Mouse (Mus musculus) 416B (cell line): Measurements from ENCODE around the gene Rgl2.
"Not testable (repeated sequence)": the region's sequence is repeated elsewhere in the genome, so short reads cannot be mapped to it uniquely, and the experiment has no call there.

Experiments used
- DNase-seq: peaks from one replicate; pipeline ENCODE4 v3.0.0; 2011; ENCODE audit warnings: low read depth

Rgl2 gene

DNA sequence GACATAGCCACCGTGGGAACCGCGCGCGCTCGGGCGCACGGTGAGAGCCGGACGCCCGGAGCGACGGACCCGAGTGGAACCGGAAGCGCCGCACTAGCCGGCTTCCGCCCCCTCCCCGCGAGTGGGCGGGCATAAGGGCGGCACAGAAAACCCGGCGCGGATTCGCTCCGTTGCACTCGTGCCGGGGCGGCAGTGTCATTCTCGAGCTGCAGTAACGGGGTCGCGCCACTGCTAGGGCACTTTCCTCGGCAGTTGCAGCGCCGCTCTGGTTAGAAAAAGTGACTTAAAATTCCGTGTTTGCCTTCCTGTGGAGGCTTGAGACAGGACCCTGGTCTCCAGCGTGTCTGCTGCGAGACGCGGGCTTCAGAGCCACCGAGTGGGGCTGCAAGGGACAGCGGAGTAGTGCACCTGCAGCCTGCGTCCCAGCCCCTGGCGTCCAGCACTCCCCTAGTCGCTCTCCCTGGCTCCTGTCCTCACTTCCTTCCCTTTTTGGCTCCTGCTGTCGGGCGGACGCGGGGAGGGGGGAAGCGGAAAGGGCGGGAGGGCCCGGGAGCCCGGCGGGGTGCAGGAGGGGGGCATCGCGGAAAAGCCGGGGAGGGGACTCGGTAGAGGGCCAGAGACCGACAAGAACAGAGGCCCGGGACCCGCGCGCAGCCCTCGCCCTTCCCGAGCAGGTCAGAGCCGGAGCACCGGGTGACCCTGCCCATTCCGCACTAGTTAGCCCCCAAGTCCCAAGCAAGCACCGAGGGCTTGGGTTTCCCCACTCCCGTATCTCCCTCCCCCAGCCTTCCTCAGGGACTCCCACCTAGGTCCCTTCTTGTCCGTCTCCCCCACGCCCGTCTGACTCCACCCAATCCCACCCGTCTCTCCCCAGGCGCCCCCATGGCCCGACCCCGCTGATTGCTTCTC, at the start of gene Rgl2:
Gene Rgl2 (plus strand): TSS at position 173 of the 909 bp plus-strand sequence.
- peak; percentile 89 for DNase-seq

DNA sequence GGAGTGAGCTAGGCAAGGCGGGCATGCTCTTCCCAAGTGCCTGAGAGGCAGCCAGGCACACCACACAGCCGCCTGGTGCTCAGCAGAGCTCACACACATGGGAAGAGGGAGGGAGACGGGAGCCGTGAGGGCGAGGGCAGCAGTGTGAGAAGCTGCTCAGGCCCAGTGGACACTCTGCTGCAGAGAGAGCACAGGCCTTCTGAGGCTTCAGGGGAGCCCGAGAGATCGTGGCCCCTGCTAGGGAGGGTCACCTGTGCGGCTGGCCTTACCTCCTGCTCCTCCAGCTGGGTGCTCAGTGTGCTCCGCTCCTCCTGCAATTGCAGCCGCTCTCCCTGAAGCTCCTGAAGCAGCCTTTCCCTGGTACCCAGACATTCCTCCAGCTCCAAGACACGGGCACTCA, 45.0 kb upstream of the Rgl2 start:
- not testable (repeated sequence) for DNase-seq

DNA sequence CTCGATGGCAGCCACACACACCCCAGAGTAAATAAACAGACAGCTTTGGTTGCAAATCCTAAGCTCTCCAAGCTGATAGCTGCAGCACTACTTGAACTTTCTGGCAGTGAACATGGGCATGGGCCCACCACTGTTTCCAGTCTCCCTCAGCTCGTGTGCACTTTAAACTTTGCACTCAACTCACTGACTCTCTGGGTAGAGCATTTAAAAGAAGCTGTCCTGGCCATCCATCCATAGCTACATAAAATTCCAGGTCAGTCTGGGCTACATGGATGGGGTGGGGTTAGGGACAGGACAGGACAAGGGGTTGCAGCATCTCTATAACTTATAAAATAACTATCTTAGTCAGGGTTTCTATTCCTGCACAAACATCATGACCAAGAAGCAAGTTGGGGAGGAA, 41.5 kb upstream of the Rgl2 start:
- DNase-seq, result not testable (repeated sequence)

DNA sequence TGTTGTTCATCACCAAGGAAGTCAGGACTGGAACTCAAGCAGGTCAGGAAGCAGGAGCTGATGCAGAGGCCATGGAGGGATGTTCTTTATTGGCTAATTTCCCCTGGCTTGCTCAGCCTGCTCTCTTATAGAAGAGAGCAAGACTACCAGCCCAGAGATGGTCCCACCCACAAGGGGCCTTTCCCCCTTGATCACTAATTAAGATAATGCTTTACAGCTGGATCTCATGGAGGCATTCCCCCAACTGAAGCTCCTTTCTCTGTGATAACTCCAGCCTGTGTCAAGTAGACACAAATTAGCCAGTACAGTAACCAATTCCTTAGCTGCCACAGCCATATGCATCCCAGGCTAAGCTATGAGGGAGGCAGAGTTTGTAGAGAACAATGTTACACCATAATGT, 41.1 kb upstream of the Rgl2 start:
- DNase-seq, result not testable (repeated sequence)

DNA sequence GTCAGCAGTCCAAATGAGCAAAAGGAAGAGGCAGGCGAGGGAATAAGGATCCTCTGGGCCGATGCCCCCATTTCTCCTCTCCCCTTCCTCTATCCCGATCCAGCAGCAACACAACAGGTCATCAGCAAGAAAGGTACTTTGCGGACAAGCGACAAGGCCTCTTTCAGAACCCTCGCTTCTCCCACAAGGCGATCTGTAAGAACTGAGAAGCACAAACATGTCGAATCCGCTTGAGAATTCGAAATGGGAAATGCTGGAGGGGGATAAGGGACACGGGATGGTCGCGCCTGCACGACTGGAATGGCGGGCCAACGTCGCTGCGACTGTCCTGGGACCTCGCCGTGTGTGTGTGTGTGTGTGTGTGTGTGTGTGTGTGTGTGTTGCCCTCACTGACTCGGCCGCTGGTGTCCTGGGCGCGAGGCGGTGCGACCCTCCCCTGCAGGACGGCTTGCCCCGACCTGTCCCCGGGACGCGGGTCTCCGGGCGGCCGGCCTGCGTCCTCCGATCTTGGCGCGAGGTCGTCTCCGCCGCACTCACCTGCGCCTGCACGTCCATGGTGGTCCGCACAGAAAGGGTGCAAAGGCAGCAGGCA, 39.3 kb upstream of the Rgl2 start:
- DNase-seq, result peak; percentile 31

DNA sequence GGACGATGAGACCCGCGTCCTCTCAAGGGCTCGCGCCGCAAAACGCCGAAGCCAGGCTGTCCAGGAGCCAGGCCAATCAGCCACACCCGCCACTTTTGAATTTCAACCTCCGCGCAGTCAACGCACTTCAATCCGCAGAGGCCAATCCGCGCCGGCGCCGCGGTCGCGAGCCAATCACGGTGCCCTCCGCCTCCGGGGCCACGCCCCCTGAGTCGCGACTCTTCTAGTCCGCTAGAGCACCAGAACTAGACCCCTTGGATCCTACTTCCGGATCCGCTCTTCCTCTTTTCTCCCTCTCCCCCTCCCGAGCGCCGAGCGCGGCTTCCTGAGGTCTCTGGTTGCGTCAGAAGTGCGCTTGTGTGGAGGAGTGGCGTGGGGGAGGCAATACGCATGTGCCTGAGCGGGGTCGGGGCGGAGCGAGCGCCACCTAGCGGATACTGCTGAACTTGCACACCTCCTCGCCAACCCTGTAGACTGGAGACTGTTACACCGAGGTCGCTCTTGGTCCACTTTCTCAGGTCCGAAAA, 38.7 kb upstream of the Rgl2 start, which contains the start of gene Kifc1:
Gene Kifc1 (minus strand): TSS at position 129 of the 527 bp plus-strand sequence.
- DNase-seq, result peak; percentile 100

DNA sequence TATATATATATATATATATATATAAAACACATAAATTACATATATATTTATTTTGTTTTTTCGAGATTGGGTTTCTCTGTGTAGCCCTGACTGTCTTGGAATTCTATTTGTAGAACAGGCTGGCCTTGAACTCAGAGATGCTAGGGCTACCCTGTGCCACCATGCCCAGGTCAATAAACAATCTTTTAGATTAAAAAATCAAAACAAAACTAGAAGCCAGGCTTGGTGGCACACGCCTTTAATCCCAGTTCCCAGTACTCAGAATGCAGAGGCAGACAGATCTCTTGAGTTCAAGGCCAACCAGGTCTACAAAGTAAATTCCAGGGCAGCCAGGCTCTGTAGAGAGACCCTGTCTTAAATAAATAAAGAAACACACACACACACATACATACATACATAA, 38.0 kb upstream of the Rgl2 start:
- DNase-seq, result no peak

DNA sequence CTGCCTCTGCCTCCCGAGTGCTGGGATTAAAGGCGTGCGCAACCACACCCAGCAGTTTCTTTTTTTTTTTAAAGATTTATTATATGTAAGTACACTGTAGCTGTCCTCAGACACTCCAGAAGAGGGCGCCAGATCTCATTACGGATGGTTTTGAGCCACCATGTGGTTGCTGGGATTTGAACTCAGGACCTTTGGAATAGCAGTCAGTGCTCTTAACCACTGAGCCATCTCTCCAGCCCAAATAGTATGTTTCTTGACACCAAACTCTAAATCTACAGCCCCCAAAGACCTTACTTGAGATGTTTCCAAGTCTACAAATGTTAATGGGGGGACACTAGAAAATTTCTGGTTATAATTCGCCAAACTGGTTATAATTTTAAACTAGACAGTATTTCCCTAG, 37.5 kb upstream of the Rgl2 start:
- DNase-seq, result not testable (repeated sequence)

DNA sequence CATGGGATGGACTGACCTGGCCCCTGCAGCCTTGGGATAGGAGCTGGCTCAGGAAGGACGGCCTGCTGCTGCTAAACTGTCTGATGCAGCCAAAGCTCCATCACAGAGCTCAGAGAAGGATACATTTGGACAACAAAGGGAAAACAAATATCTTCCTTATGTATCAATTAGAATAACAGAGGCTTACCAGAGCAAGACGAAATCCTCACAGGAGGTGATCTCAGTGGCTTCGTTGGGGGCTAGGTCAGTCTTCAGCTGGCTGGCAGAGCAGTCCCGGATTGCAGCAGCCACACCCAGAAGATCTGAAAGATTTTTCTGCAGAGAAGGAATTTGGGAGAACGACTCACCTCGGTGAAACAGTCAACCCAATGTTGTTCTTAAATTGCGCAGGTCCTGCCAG, 36.9 kb upstream of the Rgl2 start:
- DNase-seq, result no peak

DNA sequence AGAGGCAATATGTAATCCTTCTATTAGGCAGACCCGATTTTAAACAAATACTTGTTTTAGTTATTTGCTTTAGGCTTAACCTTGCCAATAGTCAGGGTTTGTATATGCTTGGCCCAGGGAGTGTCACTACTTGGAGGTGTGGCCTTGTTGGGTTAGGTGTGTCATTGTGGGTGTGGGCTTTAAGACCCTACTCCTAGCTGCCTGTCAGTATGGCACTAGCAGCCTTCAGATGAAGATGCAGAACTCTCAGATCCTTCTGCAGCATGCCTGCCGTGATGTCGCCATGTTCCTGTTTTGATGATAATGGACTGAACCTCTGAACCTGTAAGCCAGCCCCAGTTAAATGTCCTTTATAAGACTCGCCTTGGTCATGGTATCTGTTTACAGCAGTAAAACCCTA, 36.3 kb upstream of the Rgl2 start:
- DNase-seq, result not testable (repeated sequence)

DNA sequence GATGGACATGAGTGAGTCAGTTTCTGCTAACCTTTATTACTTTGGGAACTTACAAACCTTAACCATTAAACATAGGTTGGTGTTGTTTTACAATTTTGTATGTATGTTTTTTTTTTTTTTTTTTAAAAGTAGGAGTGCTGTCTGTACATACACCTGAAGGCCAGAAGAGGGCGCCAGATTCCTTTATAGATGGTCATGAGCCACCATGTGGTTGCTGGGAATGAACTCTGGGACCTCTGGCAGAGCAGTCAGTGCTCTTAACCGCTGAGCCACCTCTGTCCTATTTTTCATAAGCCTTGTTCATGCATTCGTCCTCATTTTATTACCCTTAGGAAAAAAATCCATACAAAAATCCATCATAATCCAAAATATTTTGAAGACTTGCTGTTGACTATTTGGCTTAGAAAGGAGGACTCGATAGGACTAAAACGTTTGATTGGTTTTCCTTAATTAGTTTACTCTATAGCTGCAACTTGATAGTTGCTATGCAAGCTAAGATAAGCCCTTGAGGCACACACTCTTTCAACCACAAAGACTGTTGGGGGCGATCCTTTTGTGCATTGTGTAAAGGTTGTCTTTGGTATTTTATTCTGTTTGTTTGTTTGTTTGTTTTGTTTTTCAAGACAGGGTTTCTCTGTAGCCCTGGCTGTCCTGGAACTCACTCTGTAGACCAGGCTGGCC, 32.1 kb upstream of the Rgl2 start:
- peak; percentile 89 for DNase-seq

DNA sequence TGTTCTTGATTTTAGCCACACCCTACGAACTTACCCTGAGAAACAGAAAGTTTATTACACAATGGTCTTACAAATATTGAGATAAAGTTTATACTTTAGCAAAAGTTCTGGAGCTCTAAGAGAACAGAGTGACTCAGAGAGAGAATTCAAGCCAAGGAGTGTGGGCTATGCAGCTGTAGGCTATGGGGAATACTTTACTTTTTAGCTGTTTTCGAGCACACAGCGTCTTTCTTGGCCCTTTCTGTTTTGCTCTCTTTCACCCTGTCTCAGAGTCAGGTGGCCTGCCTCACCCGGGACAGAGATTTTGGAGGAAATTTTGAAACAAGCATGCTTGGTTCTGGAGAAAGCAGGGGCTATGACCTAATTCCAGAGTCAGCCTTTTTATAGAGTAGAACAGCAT, 31.1 kb upstream of the Rgl2 start:
- DNase-seq, result not testable (repeated sequence)

DNA sequence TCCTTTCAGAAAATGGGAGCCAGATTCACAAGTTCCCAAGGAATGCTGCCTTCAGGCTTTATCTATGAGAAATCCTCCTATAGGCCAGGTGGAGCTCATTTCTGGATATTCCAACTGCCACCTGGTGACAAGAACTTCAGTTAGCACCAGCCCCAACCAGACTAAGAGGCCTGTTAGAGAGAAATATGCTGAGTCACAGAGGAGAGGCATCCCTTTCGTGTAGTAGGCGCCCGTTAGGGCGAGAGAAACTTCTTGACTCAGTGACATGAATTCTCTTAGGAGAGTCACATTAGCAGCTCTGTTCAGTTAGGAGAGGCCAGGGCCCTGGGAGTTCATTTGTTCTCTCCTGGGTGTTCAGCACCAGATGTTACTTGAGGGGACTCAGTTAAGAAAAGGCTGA, 29.7 kb upstream of the Rgl2 start:
- peak; percentile 26 for DNase-seq

DNA sequence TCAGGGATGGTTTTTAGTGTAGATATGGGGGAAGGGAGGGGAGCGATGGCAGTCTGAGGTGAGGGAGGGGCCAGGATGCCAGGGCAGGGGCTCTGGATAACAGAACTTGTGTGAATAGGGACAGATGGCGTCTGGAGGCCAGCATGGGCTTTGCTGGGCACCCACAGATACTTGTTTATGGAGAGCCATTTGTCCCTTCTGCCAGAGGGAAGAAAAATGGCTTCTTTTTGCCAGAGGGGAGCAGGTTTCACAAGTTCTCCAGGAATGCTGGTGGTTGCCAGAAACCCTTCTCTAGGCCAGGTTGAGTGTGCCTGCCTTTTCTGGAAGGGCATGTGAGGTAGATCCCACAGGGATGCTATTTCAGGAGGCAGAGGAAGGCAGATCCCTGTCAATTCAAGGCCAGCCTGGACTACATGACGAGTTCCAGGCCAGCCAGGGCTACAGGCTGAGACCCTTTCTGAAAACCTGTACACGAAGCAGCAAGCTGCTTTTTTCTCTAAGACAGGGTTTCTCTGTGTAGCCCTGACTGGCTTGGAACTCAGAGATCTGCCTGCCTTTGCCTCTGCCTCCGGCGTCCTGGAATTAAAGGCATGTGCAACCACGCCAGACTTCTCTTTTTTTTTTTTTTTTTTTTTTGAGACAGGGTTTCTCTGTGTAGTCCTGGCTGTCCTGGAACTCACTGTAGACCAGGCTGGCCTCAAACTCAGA, 28.9 kb upstream of the Rgl2 start:
- DNase-seq, result no peak

DNA sequence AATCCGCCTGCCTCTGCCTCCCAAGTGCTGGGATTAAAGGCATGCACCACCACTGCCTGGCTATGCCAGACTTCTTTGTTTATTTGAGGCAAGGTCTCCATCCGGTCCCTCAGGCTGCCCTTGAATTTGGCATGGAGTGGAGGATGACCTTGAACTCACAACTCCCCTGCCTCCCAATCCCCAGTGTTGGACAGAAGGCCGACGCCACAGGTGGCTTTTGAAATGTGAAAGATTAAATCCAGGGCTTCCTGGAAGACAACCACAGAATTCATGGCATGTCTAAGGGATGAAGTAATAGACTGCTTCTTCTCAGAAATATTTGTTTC, 28.4 kb upstream of the Rgl2 start:
- no peak for DNase-seq

DNA sequence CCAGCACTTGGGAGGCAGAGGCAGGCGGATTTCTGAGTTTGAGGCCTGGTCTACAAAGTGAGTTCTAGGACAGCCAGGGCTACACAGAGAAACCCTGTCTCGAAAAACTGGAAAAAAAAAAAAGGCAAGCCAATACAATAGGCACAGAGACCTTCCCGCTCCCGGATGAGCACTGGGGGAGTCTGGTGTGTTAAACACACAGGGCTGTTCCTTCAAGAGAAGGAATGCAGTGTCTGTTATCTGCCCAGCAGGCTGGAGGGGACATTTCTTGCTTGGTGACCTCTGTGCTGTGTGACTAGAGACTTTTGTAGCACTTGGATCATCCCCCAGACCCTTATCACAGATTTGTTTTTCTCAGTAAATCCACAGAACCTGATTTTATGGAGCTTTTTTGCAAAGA, 27.7 kb upstream of the Rgl2 start:
- DNase-seq, result no peak

DNA sequence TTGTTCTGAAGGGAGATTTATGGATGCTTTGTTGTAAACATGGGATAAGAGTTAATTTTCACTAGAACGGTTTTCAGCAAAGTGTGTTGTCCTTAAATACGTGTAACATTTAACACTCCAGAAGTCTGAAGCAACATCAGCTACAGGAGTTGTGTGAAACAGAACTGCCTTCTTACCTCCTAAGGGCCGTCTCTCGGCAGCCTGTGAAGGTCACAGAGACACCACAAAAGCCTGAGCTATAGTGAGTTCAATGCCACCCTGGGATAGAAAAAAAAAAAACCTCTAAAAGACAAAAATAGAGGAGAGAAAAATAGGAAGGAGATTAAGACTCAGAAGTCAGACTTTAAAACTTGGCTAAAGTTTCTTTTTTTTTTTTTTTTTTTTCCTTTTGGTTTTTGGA, 27.3 kb upstream of the Rgl2 start:
- no peak for DNase-seq

DNA sequence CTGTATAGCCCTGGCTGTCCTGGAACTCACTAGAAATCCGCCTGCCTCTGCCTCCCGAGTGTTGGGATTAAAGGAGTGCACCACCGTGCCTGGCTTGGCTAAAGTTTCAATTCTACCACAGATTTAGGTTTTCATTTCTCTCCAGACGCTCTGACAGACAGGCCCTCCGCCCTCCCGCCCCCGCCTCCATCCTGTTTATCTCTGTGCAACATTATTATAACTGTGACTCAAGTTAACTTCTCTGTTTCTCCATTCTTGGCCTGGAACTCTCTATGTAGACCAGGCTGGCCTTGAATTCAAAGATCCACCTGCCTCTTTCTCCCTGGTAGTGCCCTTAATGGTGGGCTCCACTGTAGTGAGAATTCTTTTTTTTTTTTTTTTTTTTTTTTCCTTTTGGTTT, 26.9 kb upstream of the Rgl2 start:
- peak; percentile 29 for DNase-seq

DNA sequence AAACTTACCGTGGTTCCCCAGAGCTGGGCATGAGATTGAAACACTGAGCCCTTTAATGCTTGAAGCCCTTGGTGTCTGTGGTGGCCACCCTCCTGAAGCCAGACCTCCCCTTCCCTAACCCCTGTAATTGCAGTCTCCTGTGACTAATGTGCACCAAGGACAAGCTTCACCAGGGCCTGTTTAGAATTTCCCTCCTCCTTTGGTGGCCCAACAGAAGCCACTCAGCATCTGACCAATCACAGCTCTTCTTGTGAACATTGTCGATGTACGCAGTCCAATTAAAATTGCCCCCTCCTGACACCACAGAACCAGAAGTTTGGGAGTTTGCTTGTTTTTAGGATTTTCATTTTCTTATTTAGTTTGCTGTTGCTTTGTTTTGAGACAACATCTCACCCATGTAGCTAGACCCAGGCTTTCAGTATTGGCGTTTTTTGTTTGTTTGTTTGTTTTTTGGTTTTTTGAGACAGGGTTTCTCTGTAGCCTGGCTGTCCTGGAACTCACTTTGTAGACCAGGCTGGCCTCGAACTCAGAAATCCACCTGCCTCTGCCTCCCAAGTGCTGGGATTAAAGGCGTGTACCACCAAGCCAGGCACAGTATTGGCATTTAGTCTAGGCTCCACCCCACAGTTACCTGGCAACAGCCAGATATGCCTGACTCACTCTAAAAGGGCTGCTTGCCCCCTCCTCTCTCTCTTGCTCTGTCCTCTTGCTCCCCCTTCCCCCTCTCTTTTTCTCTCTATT, 25.3 kb upstream of the Rgl2 start:
- peak; percentile 71 for DNase-seq

DNA sequence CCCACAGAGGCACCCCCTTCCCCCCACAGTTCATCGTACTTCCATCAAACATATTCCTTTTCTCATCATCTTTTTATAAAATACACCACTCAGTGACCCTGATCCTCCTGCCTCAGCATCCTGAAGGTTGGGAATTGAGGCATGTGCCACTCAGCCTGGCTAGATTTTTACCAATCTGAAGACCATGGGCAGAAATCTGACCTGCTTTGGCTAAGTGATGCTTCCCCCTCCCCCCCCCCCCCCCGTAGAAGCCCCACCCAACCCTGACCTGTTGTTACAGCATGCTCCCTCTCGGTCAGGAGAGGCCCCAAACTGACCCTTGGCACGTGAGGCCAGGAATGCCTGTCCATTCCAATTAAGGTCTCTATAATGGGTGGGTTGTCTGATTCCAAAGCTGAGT, 24.5 kb upstream of the Rgl2 start, which contains the start of gene Platr17:
Gene Platr17 (plus strand): TSS at position 301 of the 400 bp plus-strand sequence.
- DNase-seq, result not testable (repeated sequence)

DNA sequence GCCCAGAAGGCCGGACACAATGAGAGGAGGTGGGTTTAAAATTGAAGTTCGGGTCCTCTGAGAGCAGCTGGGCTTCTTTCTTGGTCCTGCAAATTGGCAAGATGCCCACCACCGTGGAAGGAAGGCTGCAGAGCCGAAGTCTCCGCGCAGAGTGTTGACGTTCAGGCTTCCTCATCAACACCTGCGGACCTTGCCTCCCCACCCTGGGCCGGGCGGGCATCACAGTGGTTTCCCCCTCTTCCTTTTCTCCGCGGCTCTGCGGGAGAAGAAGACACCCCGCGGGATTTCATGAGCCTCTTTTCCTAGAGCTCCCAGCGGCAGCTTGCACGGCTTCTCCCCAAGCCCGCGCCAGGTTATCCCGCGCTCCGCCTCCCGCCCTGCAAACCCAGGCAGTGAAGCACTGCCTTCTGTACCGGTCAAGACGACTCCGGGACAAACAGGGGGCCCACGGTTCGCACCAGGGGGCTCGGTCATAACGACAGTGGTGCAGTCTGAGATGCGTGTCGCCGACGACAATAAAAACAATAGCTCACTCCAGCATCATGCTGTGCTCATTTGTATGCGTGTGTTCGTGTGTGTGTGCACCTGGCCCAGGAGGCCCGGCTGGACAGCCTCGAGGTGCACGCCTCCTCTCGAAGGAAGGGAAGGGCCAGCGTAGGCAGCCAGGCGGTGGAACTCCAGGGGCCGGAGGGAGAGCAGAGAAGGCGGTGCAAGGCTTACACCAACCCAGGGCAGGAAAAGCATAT, 20.8 kb upstream of the Rgl2 start:
- peak; percentile 56 for DNase-seq
